In the genomic region with DNA sequence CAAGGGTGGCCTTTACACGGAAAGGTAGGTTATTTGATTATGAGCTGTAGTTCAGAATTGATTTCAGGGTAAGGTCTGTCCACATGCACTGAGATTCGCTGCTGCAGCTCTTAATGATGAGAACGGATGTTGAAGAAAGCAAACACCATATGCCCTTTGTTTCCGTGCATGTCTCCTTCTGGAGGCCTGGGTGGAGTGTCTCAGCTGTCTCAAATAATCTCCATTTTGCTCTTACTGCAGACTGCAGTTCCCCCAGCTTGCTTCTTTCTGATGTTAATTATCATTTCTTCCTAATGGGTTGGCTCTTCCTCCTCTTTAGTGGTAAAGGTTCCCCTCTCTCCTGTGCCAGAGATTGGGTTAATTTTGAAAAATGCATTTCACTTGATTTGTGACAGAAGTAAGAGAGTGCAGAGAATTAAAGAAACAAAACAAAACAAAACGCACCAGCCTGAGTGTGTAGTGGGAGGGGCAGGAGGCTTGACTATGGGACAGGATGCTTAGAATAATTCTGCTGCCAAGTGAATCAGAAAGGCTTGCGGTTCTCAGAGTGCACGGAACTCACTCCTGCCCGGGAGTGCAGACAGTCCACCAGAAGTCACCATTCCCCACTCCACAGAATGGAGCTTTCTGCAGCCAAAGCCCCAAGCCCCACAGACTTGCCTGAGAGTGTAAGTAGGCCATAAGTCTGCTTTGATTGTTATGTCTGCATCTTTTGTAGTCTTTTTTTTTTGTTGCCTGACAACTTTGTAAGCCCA, we compare ENCODE assay signal across 8 mouse cellular contexts.
DNase-seq lines count a peak whose midpoint lies in the region; ATAC-seq lines count a peak whose summit lies in the region.

No protein-coding gene starts in this region.

- H3K4me3 ChIP-seq in heart, embryonic 12.5 days = no peak overlapping the region
- no peak overlapping the region for H3K4me3 ChIP-seq in heart, embryonic 16.5 days (ENCODE audit: low read length)
- H3K4me3 ChIP-seq in midbrain, embryonic 15.5 days = no peak overlapping the region

- H3K4me1 ChIP-seq in heart, embryonic 12.5 days (replicated peaks) = 0 out of 2 replicates have a peak, but pooled peaks cover 4% of the 10 kb centered on the region
- H3K4me1 ChIP-seq in heart, embryonic 16.5 days (ENCODE audit: control insufficient read depth, insufficient read depth, low read length) = peaks cover 13% of the 10 kb centered on the region
- peaks cover 6% of the 10 kb centered on the region; the same call in 1 of the 2 replicates for H3K4me1 ChIP-seq in midbrain, embryonic 15.5 days

- H3K36me3 ChIP-seq in heart, embryonic 12.5 days = no peaks in the 10 kb centered on the region
- no peaks in the 10 kb centered on the region for H3K36me3 ChIP-seq in heart, embryonic 16.5 days (ENCODE audit: control insufficient read depth, insufficient read depth)
- H3K36me3 ChIP-seq in midbrain, embryonic 15.5 days (replicated peaks) = no peaks in the 10 kb centered on the region

- 37% methylated on average over 8 of the region's 8 CpGs for WGBS in heart, embryonic 12.5 days
- 44% methylated on average over 8 of the region's 8 CpGs for WGBS in heart, embryonic 16.5 days
- WGBS in midbrain, embryonic 15.5 days = 34% methylated on average over 8 of the region's 8 CpGs

- H3K9ac ChIP-seq in heart, embryonic 12.5 days = no peak overlapping the region
- H3K9ac ChIP-seq in heart, embryonic 16.5 days (ENCODE audit: low read length) = no peak overlapping the region
- H3K9ac ChIP-seq in midbrain, embryonic 15.5 days = no peak overlapping the region

- peak overlapping the region; percentile 33; the same call in 1 of the 2 replicates for H3K4me2 ChIP-seq in heart, embryonic 12.5 days
- peak overlapping the region; percentile 36 for H3K4me2 ChIP-seq in heart, embryonic 16.5 days (ENCODE audit: low read depth, low read length)
- H3K4me2 ChIP-seq in midbrain, embryonic 15.5 days = no peak overlapping the region

- H3K27ac ChIP-seq in heart, embryonic 12.5 days (ENCODE audit: poor library complexity, severe bottlenecking) = 0 out of 2 replicates have a peak overlapping the region, but pooled peaks have one; percentile 11
- H3K27ac ChIP-seq in heart, embryonic 16.5 days (ENCODE audit: low read length) = peak overlapping the region; percentile 62
- peak overlapping the region; percentile 48; the same call in 1 of the 2 replicates for H3K27ac ChIP-seq in midbrain, embryonic 15.5 days

- no peak for DNase-seq in heart, adult 11 months
- DNase-seq in ES-CJ7 (ENCODE audit: low read depth, low spot score) = peak; percentile 2
- DNase-seq in adrenal gland, adult 18-20 months (ENCODE audit: low spot score in 2 of 2) = no peak
- DNase-seq in right cerebral cortex, postnatal 25 days = no peak
- no peak for DNase-seq in right cerebral cortex, adult 2 months (ENCODE audit: low spot score in 2 of 2)

- H3K27me3 ChIP-seq in heart, embryonic 12.5 days (replicated peaks) = no peaks in the 10 kb centered on the region
- no peaks in the 10 kb centered on the region for H3K27me3 ChIP-seq in heart, embryonic 16.5 days (ENCODE audit: control insufficient read depth, insufficient read depth, low read length)
- H3K27me3 ChIP-seq in midbrain, embryonic 15.5 days (replicated peaks) = no peaks in the 10 kb centered on the region; the same call in none of the 2 replicates

- H3K9me3 ChIP-seq in heart, embryonic 12.5 days (replicated peaks) = no peaks in the 10 kb centered on the region
- no peaks in the 10 kb centered on the region; the same call in 1 of the 2 replicates for H3K9me3 ChIP-seq in heart, embryonic 16.5 days (replicated peaks; ENCODE audit: control insufficient read depth, low read length)
- H3K9me3 ChIP-seq in midbrain, embryonic 15.5 days = no peaks in the 10 kb centered on the region

- no peak for ATAC-seq in heart, embryonic 12.5 days (ENCODE audit: insufficient number of reproducible peaks, low FRiP score)
- ATAC-seq in heart, embryonic 16.5 days (replicated peaks; ENCODE audit: extremely low read depth, insufficient read depth, low FRiP score) = peak; percentile 75
- no peak; the same call in 1 of the 2 replicates for ATAC-seq in midbrain, embryonic 15.5 days (replicated peaks)

Comparison
In these comparisons a context has a peak if more than half of its experiments do, and no peak if none do; other contexts are left out.
1. H3K27ac ChIP-seq: peak in every context shown above with its lines; median percentile 62 in heart, embryonic 16.5 days; 48 in midbrain, embryonic 15.5 days; 11 in heart, embryonic 12.5 days.